19 mouse cellular contexts compared by ENCODE assay signal in genomic region chr16:93342701-93343100, GRCm38 (mm10).
DNase-seq lines count a peak whose midpoint lies in the region; ATAC-seq and TF ChIP-seq lines count a peak whose summit lies in the region.
"Had no signal": no experiment of that assay in that cellular context is flagged by ENCODE, and none has a peak within 500 bp of the region (broad histone marks: within the 10 kb centered on the region; RNA-seq: fewer than 3 reads in every experiment).

No protein-coding gene starts in this region.

- no peak overlapping the region for H3K4me2 ChIP-seq in heart, embryonic 12.5 days
- H3K4me2 ChIP-seq: limb, embryonic 12.5 days; stomach, embryonic 15.5 days had no signal

- WGBS in heart, embryonic 12.5 days = 88% methylated on average over 2 of the region's 2 CpGs
- WGBS in kidney, adult 2 months = 84% methylated on average over 2 of the region's 2 CpGs

- TF ChIP-seq CTCF in kidney, adult 2 months (conservative IDR thresholded peaks at IDR 0.05; ENCODE audit: insufficient read depth, insufficient read length, low read depth, low read length) = no peak

- no peak overlapping the region for H3K27ac ChIP-seq in heart, embryonic 12.5 days (ENCODE audit: poor library complexity, severe bottlenecking)
- no peak overlapping the region for H3K27ac ChIP-seq in kidney, adult 2 months (ENCODE audit: insufficient read depth, low read depth, low read length)
- H3K27ac ChIP-seq: limb, embryonic 12.5 days; macrophage; stomach, embryonic 15.5 days had no signal

- no peak for TF ChIP-seq POLR2A in kidney, adult 2 months (IDR thresholded peaks at IDR 0.05; ENCODE audit: low read depth, low read length)

- H3K4me3 ChIP-seq in heart, embryonic 12.5 days = no peak overlapping the region
- no peak overlapping the region for H3K4me3 ChIP-seq in kidney, adult 2 months (ENCODE audit: insufficient read depth, low read depth, low read length)
- H3K4me3 ChIP-seq: limb, embryonic 12.5 days; stomach, embryonic 15.5 days had no signal

- no peak for ATAC-seq in heart, embryonic 12.5 days (ENCODE audit: insufficient number of reproducible peaks, low FRiP score)
- no peak for ATAC-seq in granulocyte monocyte progenitor cell, adult 5-6 weeks (replicated peaks; ENCODE audit: poor library complexity, severe bottlenecking)
- ATAC-seq: activated CD4-positive, CD25-positive, alpha-beta regulatory T cell, adult 4 months; forebrain, embryonic 16.5 days had no signal

- peak; percentile 8 for DNase-seq in adrenal gland, adult 2 months
- no peak for DNase-seq in adrenal gland, postnatal 4 days (ENCODE audit: low spot score in 2 of 2)
- DNase-seq in heart, postnatal 4 days = peak; percentile 26
- peak; percentile 26 to 35 for DNase-seq in right cerebral cortex, postnatal 10 days (ENCODE audit: low spot score in 2 of 2)
- no peak for DNase-seq in right cerebral cortex, postnatal 25 days
- DNase-seq in kidney, adult 2 months = no peak
- DNase-seq: cerebellum, adult 8-10 months; gastrocnemius, postnatal 14 days; heart, postnatal 36 days; midbrain, embryonic 14.5 days; thymus, postnatal 14 days had no signal

- H3K27me3 ChIP-seq in heart, embryonic 12.5 days (replicated peaks) = peaks cover 45% of the 10 kb centered on the region
- H3K27me3 ChIP-seq in kidney, adult 2 months (replicated peaks; ENCODE audit: control insufficient read depth, insufficient read depth, low read length) = no peaks in the 10 kb centered on the region
- H3K27me3 ChIP-seq: CH12.LX; limb, embryonic 12.5 days; stomach, embryonic 15.5 days had no signal

- H3K36me3 ChIP-seq in heart, embryonic 12.5 days = no peaks in the 10 kb centered on the region
- H3K36me3 ChIP-seq in kidney, adult 2 months (ENCODE audit: control insufficient read depth, insufficient read depth, low read length) = no peaks in the 10 kb centered on the region
- H3K36me3 ChIP-seq: limb, embryonic 12.5 days; stomach, embryonic 15.5 days had no signal

- H3K9ac ChIP-seq in heart, embryonic 12.5 days = no peak overlapping the region
- H3K9ac ChIP-seq: limb, embryonic 12.5 days; stomach, embryonic 15.5 days had no signal

- H3K9me3 ChIP-seq in heart, embryonic 12.5 days (replicated peaks) = no peaks in the 10 kb centered on the region
- H3K9me3 ChIP-seq: limb, embryonic 12.5 days; stomach, embryonic 15.5 days had no signal

- H3K4me1 ChIP-seq in heart, embryonic 12.5 days (replicated peaks) = 0 out of 2 replicates have a peak, but pooled peaks cover 5% of the 10 kb centered on the region
- no peaks in the 10 kb centered on the region for H3K4me1 ChIP-seq in kidney, adult 2 months (ENCODE audit: control insufficient read depth, insufficient read depth, low read length)
- H3K4me1 ChIP-seq: limb, embryonic 12.5 days; stomach, embryonic 15.5 days had no signal

Comparison
In these comparisons a context has a peak if more than half of its experiments do, and no peak if none do; other contexts are left out.
1. DNase-seq: peak in adrenal gland, adult 2 months (single experiment), heart, postnatal 4 days (single experiment) and right cerebral cortex, postnatal 10 days (2 of 2); none in adrenal gland, postnatal 4 days (0 of 2), right cerebral cortex, postnatal 25 days (single experiment) and kidney, adult 2 months (single experiment).